Mouse (Mus musculus): ENCODE results near the gene Olfr279.

The Olfr279 gene

DNA sequence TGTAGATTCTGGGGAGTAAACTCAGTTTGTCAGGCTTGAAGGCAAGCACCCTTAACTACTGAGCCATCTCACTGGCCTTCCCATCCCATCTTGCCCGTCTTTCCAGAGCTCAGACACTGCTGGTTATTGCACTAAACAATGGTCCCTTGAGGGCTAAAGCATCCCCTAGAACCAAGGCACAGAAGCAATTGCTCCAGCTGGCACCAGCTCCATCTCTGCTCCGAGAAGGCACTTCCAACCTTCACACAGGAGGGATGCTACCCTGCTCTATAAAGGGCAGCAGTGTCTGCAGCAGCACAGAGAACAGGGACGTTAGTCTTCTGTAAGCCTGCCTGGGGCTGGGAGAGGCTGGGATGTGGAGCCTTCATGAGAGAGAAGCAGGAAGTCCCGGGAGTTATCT lies at the start of gene Olfr279:
Gene Olfr279, plus strand, starts transcription at position 301 of the 400 bp plus-strand sequence.
- DNase-seq (ENCODE audit: low spot score) = no peak

DNA sequence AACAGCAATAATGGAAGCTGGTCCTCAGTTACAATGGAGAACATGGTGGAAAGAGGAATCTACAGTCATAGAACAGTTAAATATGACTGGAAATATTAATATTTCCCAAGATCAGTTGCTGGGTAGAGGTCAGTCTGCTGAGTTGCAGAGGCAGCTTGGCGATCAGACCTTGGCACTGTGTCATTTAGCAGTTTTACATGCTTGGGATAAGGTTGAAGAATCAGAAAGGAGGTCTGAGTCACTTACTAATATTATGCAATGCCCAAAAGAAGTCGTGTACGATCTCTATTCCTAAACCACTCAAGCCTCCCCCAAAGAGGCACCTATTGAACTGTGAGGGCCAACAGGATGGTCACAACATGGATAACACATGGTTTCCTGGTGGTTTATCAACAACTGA lies 47.6 kb upstream of the Olfr279 start:
- no peak for DNase-seq (ENCODE audit: low spot score)

DNA sequence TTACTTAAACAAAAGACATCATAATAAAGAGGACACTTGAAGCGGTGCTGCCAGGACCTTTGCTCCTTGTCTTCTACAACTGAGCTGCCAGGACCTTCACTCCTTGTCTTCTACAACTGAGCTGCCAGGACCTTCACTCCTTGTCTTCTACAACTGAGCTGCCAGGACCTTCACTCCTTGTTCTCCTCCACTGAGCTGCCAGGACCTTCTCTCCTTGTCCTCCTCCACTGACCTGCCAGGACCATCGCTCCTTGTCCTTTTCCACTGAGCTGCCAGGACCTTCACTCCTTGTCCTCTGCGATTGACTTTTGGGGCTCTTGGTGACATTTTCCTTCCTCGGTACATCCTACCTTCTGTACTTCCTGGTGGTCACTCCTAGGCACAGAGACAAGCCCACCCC lies 43.7 kb upstream of the Olfr279 start:
- DNase-seq (ENCODE audit: low spot score) = no peak

DNA sequence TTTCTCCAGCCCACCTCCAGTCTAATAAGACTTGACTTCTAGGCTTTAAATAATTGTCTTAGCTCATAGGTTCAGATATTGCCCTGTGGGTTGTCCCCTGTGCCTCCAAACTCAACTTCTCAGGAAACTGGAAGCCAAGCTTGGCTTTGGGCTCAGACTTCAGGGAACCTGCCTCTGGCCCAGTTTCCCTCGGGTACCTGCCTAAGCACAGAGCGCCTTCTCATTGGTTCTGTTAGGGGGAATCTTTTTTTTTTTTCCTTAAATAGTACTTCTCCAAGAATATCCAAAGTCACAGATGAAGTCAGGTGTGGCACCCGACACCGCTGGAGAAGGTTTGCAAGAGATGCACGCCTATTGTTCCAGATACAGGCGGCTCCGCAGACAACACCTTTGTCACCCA lies 39.9 kb upstream of the Olfr279 start, which contains the start of gene Olfr281:
Gene Olfr281, plus strand, starts transcription at position 301 of the 400 bp plus-strand sequence.
- DNase-seq (ENCODE audit: low spot score) = no peak

DNA sequence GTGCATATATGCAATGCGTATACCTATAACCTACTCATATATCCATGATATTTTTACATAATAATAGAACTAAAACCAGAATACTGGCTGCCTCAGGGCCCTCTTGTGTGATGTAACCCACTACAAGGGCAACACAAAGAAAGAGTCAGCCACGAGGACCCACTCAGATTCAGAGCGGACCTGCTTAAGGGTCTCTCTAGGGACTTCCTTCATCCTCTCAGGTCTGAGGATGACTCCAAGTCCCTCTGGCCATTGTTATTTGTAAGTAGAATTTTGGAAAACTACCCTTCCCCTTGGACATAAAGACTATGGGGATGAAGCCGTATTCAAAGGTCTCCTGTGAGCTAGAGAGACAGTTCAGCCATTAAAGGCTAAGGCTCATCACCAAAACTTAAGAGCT lies 22.6 kb upstream of the Olfr279 start, which contains the start of gene OR5BS1P:
Gene OR5BS1P, plus strand, starts transcription at position 301 of the 400 bp plus-strand sequence.
- no peak for DNase-seq (ENCODE audit: low spot score)

DNA sequence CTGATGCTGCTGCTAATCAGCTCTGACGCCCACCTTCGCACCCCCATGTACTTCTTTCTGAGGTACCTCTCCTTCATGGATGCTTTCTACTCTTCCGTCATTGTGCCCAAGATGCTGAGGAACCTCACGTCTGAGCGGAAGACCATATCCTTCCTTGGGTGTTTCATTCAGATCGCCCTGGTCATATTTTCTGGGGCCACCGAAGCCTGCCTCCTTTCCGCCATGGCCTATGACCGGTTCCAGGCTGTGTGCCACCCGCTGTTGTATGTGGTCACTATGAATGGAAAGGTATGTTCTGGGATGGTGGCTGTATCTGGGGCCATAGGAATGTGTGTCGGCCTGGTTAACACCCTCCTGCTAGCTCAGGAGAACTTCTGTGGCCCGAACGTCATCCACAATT lies 20.7 kb upstream of the Olfr279 start:
- DNase-seq (ENCODE audit: low spot score) = no peak

DNA sequence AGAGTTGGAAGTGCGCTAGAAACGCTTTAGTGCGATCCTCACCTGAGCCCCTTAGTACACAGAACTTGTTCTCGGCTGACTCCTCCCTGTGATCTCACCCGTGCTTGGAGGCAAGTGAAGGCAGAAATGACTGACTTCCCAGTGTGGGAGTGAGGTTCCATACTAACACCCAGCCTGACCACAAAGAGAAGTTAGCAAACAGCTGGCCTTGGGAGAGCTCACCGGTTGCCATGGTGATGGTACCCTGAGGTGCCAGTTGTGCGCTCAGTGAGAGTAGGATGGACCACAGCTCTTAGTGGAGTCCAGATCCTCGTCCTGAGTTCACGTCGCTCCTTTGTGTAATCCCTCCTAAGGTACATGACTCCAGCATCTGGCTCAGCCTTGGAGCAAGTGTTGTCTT lies 17.2 kb upstream of the Olfr279 start:
- DNase-seq (ENCODE audit: low spot score) = no peak

DNA sequence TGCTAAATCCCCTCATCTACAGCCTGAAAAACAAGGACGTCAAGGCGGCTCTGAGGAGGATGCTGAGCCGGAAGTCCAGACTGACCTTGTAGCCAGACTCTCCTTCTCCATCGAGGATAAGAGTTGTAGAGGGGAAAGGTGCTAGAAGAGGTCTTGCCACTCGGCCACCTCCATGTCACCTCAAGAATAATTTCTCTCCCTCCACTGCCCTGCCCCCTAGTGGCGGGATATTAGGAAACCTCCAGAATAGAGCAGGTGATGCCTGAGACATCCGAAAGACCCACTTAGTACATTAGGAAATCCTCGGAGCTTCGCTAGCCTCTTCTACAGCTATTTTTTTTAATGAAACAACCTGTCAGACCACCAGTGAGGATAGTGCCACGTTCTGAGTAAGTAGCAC lies 16.8 kb upstream of the Olfr279 start:
- DNase-seq (ENCODE audit: low spot score) = peak; percentile 36

DNA sequence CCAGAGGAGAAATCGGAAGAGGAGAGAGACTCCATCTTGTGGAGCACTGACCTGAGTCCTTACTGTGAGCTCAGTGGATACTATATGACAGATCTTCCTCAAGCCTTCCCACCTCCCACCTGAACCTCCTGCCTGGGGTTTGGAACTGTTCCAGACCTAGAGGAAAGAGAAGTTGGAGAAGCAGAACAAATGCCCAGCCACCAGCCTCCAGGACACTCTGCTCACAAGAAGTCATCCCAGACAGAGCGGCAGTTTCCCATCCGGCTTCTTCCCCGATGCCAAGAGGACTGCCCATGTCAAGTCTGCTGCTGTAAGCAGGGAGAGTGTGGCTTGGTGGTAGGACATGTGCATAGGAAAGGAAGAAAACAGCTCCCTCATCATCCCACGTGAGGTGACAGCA lies 15.9 kb upstream of the Olfr279 start:
- DNase-seq (ENCODE audit: low spot score) = no peak

DNA sequence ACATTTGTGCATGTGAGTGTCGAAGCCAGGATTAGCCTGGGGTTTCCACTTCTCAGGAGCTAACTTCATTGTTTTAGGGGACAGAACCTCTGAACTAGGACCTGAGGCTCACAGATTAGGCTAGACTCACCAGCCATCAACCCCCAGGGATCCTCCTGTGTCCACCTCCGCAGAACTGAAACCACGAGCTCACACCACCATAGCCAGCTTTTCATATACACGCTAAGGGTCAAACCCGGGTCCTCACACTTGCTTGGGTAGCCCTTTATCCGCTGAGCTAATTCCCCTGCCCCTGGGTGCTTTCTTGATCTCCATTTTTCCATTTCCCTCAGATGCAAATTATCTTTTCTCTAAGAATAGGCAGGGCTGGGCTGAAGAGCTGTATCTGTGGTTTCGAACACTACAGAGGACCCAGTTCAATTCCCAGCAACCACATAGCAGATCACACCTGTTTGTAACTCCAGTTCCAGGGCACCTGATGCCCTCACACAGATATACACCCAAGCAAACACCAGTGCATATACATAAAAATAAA lies 12.6 kb upstream of the Olfr279 start:
- no peak for DNase-seq (ENCODE audit: low spot score)

DNA sequence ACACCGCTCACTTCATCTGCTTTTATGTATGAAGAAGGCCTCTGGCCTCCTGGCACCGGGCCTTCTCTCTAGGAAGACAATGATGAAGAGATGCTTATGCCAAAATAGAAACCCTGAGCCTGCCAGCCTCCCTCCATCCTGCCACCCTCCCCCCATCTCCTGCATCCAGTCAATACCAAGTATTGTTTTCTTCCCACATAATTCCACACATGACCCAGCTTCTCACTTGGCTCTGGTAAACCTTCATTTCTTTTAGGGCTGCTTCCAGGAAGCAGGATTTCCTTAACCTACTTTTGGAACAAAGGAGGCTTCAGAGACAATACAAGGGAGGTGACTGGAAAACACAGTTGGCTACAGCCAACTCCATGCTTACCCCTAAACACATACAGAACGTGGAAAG lies 9.5 kb upstream of the Olfr279 start, which contains the start of gene Lalba:
Gene Lalba, minus strand, starts transcription at position 21 of the 400 bp plus-strand sequence.
- DNase-seq (ENCODE audit: low spot score) = no peak

DNA sequence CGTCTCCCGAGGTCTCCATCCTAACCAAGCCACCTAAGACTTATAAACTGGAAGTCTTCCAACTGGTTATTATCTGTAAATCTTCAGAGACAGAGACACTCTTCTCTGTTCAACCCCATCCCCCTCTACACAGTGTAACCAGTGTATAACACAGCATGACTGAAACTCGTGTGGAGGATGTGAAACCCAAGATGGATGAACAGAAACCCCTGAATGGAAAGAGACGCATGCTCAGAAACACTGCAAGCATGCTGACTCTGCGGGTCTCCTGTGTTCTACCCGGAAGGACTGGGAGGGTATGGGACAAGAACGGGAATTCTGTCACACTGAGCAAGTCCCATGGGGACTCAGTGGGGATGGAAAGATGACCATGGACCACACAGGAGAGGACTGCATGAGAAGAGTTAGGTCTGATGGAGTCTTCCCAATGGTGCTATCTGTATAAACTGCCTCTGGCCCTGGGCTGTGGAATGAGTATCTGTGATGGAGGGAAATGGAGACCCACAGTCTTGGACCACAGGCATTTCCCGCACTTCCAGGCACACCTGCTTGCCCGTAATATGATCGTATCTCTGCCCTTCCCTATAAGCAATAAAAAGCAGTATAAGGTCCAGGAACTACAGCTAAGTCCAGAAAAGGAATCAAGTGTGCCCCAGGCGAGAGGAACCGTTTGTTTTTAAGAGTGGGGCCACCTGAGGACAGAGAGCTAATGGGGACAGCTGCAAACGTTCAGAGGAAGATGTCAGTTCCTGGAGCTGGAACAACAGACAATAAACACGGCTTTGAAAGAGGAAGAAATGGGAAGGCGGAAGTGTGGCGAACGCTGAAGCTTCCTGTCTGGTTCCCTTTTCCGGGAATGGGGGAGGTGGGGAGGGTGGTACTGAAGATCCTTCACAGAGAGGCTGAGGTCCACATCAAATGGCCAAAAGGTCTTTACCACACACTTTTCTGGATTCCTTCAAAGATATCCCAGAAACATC lies 8.0 kb upstream of the Olfr279 start:
- no peak for DNase-seq (ENCODE audit: low spot score)

DNA sequence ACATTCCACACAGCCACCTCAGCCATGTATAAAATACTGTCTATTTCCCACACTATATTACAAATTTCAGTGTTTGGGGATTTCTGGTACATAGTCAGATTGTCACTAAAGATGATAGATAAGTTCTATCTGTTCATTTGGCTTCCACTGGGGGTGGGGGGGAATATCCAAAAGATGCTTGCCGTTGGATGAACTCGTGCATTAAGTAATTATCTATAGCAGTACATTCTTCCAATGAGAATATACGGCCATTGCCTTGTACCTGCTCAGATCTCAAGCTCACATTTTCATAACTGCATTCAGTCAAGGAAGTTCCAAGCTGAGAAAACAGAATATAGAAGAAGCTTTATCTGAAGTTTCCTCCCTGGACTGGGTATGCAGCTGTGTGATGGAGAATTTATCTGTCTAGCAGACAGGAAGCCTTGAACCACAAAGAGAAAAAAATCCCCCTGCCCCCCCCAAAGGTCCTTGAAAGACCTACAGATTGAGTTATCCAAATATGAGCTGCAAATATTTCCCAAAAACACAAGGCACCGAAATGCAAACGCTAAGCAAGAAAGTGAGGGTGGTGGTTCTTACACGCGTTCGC lies 5.7 kb upstream of the Olfr279 start:
- no peak for DNase-seq (ENCODE audit: low spot score)

DNA sequence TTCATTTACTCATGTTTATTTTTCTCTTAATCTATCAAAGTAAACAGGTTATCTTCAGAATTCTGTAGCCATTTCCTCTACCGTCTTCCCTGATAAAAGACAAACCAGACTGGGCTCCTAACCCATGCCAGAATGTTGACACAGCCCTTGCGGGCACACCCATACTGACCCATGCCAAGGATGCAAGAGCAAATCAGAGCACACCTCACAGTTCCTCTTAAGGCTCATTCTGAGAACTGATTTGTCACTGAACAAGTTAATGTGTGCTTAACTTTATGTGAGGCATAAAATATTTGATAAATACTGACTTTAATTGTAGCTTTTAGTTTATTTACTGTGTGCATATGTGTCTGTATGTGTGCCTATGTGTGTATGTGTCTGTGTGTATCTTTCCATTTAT lies 870 bp upstream of the Olfr279 start:
- no peak for DNase-seq (ENCODE audit: low spot score)

DNA sequence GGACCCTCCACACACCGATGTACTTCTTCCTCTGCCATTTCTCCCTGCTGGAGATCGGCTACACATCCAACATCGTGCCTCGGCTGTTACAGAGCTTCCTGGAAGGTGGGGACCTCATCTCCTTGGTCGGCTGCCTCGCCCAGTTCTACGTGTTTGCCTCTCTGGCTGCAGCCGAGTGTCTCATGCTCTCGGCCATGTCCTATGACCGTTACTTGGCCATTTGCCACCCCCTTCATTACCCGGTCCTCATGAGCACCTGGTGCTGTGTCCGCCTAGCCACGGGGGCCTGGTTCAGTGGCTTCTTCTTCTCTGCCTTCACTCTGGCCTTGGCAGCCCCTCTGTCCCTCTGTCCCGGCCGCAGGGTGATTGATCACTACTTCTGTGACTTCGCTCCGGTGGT lies 5.4 kb downstream of the Olfr279 start:
- no peak for DNase-seq (ENCODE audit: low spot score)

DNA sequence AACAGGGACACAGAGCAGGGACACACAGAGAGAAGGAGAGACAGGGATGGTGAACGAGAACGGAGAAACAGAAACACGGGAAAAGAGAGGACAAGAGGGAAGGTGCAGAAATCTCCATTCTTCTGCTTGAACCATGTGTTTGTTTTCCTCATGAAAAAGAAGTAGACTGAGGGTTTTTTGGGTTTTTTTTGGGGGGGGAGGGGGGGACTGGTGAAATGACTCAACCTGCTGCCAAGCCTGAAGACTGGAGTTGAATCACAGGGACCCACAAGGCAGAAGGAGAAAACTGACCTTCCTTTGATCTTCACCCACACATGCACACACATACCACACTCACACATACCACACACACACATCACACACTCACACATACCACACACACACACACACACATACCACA lies 11.1 kb downstream of the Olfr279 start:
- no peak for DNase-seq (ENCODE audit: low spot score)

DNA sequence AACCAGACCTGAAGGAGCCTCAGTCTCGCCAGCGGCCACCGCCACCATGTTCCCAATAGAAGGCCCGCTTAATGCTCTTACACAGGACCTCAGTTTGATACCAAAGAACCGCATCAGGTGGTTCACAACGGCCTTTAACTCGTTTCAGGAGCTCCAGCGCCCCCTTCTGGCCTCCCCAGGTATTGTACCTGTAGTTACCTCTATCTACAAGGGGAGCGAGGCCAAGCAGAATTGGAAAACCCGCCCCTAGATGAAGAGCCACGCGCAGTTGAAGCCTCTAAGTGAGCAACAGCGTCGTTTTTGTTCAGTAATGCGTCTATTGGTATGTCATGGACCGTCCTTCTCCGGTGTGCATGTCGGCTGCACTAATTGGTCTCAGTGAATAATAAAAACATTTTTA lies 12.3 kb downstream of the Olfr279 start:
- peak; percentile 71 for DNase-seq (ENCODE audit: low spot score)

DNA sequence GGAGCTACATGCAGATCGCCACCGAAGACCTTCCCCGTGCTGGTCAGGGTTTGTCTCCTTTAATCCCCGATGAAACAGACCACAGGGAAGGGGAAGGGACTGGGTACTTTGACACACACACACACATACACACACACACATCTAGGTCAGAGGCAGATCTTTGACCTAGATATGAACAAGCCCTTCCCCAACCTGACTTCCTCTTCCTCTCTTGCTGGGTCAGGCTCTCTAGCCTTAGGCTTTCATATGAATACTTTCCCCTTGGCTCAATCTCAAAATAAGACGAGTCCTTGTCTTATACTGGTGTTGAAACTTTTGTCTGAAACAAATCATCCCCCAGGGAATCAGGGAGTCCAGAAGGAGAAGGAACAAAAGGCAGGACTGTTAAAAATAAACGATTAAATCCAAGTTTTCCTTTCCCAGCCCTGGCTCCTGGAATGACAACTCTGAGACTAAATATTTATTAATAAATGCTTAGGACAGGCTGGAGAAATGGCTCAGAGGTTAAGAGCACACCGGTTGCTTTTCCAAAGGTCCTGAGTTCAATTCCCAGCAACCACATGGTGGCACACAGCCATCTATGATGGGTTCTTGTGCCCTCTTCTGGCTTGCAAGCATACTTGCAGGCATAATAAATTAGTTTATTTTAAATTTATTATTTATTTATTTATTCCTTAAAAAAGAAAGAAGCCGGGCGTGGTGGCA lies 14.2 kb downstream of the Olfr279 start:
- no peak for DNase-seq (ENCODE audit: low spot score)

DNA sequence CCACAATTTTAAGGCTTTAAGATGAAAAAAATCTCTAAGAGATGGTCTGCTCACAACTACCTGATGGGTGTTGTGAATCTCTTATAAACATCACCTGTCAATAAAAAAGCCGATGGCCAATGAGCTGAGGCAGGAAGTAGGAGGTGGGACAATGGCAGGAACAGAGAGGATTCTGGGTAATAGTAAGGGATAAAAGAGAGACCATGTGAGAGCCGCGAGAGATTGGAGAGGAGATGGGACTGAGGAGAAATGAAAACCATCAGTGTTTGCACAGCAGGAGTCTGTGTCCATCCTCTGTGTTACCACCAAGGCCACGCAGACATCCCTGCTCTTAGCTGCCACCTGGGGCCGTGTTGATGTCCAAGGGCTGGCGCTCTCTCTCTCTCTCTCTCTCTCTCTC lies 15.1 kb downstream of the Olfr279 start:
- no peak for DNase-seq (ENCODE audit: low spot score)

DNA sequence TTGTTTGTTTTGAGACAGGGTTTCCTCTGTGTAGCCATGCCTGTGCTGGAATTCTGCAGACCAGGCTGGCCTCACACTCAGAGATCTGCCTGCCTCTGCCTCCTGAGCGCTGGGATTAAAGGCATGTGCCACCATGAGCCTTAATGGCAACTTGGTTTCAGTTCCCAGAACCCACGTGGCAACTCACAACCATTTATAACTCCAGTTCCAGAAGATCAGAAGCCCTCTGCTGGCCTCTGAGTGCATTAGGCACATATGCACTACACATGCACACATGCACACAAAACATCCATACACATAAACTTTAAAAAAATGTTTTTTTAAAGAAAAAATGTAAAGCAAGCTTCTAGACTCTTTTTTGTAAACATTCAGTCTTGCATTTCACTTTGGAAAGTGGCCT lies 17.2 kb downstream of the Olfr279 start:
- no peak for DNase-seq (ENCODE audit: low spot score)

DNA sequence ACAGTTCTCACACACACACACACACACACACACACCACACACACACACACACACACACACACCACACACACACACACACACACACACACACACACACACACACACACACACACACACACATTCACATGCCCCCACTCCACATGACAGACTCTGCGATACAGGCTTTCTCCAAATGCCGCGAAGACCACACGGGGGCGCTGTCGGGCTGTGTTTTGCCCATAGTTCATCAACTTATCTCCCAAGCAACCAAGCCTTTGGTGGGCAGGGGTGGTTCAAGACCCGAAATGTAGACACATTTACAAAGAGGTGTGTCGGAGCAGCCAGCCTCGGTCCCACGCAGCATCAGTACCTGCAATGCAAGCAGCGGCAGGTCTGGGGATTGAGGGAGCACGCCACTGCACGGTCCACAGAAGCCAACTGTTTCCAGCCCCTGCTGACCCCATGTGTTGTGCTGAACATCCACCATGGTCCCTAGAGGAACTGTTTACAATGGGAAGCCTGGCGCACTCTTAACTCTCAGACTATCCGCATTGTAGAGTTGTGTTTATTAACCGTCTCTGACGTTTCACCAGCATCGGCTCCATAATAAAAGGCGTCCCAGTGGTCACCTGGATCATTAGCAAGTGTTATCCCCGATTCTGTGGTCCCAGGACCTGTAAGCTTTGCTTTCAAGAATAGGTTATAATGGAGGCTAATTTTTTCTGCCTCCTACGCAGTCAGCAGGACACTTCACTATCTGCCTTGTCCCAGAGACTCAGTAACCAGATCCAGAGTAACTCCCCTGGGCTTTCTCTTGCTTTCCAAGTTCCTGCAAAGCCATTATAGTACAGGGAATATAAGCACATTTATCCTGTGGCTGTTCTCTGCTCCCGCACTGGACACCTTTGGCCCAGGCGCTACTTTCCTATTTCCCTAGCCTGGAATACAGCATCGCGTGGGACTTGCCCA lies 18.5 kb downstream of the Olfr279 start:
- peak; percentile 79 for DNase-seq (ENCODE audit: low spot score)

Measured in T-cell, adult 2 months (primary cell).